In the genomic region with DNA sequence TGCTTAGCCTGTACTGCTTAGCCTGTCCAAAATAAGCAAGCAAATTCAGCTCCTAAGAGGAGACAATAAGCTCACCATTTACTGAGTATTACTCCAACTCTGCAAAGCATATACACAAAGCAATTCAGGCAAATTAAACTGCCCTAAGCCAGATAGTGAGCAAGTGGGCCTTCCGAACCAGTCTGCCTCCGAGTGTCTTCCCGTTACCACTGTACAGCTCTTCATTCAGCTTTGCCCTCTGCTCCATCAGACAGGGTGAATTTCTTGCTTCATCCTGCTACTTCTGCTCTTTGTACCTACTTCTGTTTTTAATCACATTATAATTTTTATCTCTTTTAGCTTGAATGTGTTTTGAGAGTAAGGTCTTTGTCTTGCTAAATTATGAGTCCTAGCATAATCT, we compare ENCODE assay signal across 10 mouse cellular contexts. TPM values are rescaled to one million over a fixed set of nuclear protein-coding genes. Genes with fewer than 3 reads are reported as not detected.
DNase-seq lines count a peak whose midpoint lies in the region; ATAC-seq and TF ChIP-seq lines count a peak whose summit lies in the region.
"Had no signal": no experiment of that assay in that cellular context is flagged by ENCODE, and none has a peak within 500 bp of the region (broad histone marks: within the 10 kb centered on the region; RNA-seq: fewer than 3 reads in every experiment).

No protein-coding gene starts in this region.

- no peak overlapping the region for H3K4me3 ChIP-seq in heart, embryonic 14.5 days (ENCODE audit: control insufficient read depth in 1 of 2, insufficient read depth in 1 of 2, low read depth in 1 of 2, low read length in 2 of 2)
- no peak overlapping the region for H3K4me3 ChIP-seq in intestine, embryonic 15.5 days (replicated peaks)
- H3K4me3 ChIP-seq in midbrain, embryonic 16.5 days (ENCODE audit: low read depth, low read length), result peak overlapping the region; percentile 87

- H3K4me2 ChIP-seq in heart, embryonic 14.5 days (ENCODE audit: low read length), result peak overlapping the region; percentile 67
- peak overlapping the region; percentile 30; the same call in 1 of the 2 replicates for H3K4me2 ChIP-seq in intestine, embryonic 15.5 days (replicated peaks)
- H3K4me2 ChIP-seq in midbrain, embryonic 16.5 days (ENCODE audit: low read length), result peak overlapping the region; percentile 79

- TF ChIP-seq CTCF in brain, embryonic 14.5 days (IDR thresholded peaks at IDR 0.05; ENCODE audit: borderline replicate concordance, extremely low read depth, insufficient read depth, insufficient read length), result no peak

- H3K9me3 ChIP-seq in heart, embryonic 14.5 days (ENCODE audit: control insufficient read depth, low read length), result no peaks in the 10 kb centered on the region
- H3K9me3 ChIP-seq in intestine, embryonic 15.5 days, result no peaks in the 10 kb centered on the region
- no peaks in the 10 kb centered on the region for H3K9me3 ChIP-seq in midbrain, embryonic 16.5 days (replicated peaks; ENCODE audit: control insufficient read depth, low read length, poor library complexity, severe bottlenecking)
- H3K9me3 ChIP-seq: embryonic facial prominence, embryonic 15.5 days had no signal

- no peak for TF ChIP-seq POLR2A in brain, embryonic 14.5 days (IDR thresholded peaks at IDR 0.05; ENCODE audit: borderline replicate concordance, extremely low read depth, insufficient read depth, insufficient read length, poor library complexity, severe bottlenecking)

- no peak overlapping the region for H3K27ac ChIP-seq in heart, embryonic 14.5 days (replicated peaks in 1 of 2; ENCODE audit: control insufficient read depth in 1 of 2, insufficient read depth in 1 of 2, low read depth in 2 of 2, low read length in 2 of 2)
- no peak overlapping the region for H3K27ac ChIP-seq in intestine, embryonic 15.5 days
- no peak overlapping the region for H3K27ac ChIP-seq in midbrain, embryonic 16.5 days (ENCODE audit: low read length)
- H3K27ac ChIP-seq: embryonic facial prominence, embryonic 15.5 days had no signal

- no peak for DNase-seq in heart, adult 8-10 months (ENCODE audit: low spot score)
- DNase-seq in brain, embryonic 14.5 days (ENCODE audit: low read depth), result peak; percentile 25
- DNase-seq in layer of hippocampus, adult 8-10 months (ENCODE audit: low spot score in 2 of 2), result no peak
- no peak for DNase-seq in layer of hippocampus, postnatal 36 days
- DNase-seq in layer of hippocampus, adult 9-11 months, result no peak
- DNase-seq: adrenal gland, adult 8-10 months had no signal

- H3K9ac ChIP-seq in heart, embryonic 14.5 days (ENCODE audit: low read length), result peak overlapping the region; percentile 38; the same call in 1 of the 2 replicates
- no peak overlapping the region for H3K9ac ChIP-seq in intestine, embryonic 15.5 days
- H3K9ac ChIP-seq in midbrain, embryonic 16.5 days (ENCODE audit: low read depth, low read length), result peak overlapping the region; percentile 20

- 73% methylated on average over 3 of the region's 3 CpGs for WGBS in heart, embryonic 14.5 days
- WGBS in intestine, embryonic 15.5 days, result 73% methylated on average over 3 of the region's 3 CpGs
- WGBS in midbrain, embryonic 16.5 days, result 29% methylated on average over 3 of the region's 3 CpGs

- no peaks in the 10 kb centered on the region for H3K36me3 ChIP-seq in heart, embryonic 14.5 days (ENCODE audit: control insufficient read depth, insufficient read depth, low read length)
- H3K36me3 ChIP-seq in intestine, embryonic 15.5 days, result no peaks in the 10 kb centered on the region
- H3K36me3 ChIP-seq in midbrain, embryonic 16.5 days (ENCODE audit: control insufficient read depth, insufficient read depth, low read length), result no peaks in the 10 kb centered on the region
- H3K36me3 ChIP-seq: embryonic facial prominence, embryonic 15.5 days had no signal

- peaks cover 0 to 26% of the 10 kb centered on the region in 2 experiments; a peak in 2 of 4 replicates for H3K4me1 ChIP-seq in heart, embryonic 14.5 days (ENCODE audit: control insufficient read depth in 2 of 2, insufficient read depth in 2 of 2, low read length in 2 of 2)
- H3K4me1 ChIP-seq in intestine, embryonic 15.5 days (replicated peaks), result 0 out of 2 replicates have a peak, but pooled peaks cover 4% of the 10 kb centered on the region
- peaks cover 33% of the 10 kb centered on the region for H3K4me1 ChIP-seq in midbrain, embryonic 16.5 days (ENCODE audit: control insufficient read depth, insufficient read depth, low read length)

- no peaks in the 10 kb centered on the region for H3K27me3 ChIP-seq in heart, embryonic 14.5 days (ENCODE audit: control insufficient read depth, insufficient read depth, low read length)
- H3K27me3 ChIP-seq in intestine, embryonic 15.5 days (replicated peaks), result no peaks in the 10 kb centered on the region
- H3K27me3 ChIP-seq in midbrain, embryonic 16.5 days (ENCODE audit: control insufficient read depth, insufficient read depth, low read depth, low read length), result no peaks in the 10 kb centered on the region
- H3K27me3 ChIP-seq: embryonic facial prominence, embryonic 15.5 days had no signal

- no peak for ATAC-seq in heart, embryonic 14.5 days (ENCODE audit: insufficient number of reproducible peaks, insufficient read depth, low FRiP score, low read depth)
- ATAC-seq in intestine, embryonic 15.5 days, result no peak
- no peak for ATAC-seq in midbrain, embryonic 16.5 days

RNA-seq across cellular contexts. Expression of gene Tmem170b, which starts 1.9 kb away (rescaled TPM):
- polyA plus RNA-seq in heart, embryonic 14.5 days (2014; fragmentation: Nextera tagmentation; extraction: Ambion mirVana), result 21.1 and 22.2 TPM in 2 replicates
- 10 to 100 TPM; 22.2 to 26.4 (median 24.5) TPM for total RNA-seq in heart, adult 8-10 months (2022)
- 10.8 and 20.4 TPM in 2 replicates for polyA plus RNA-seq in brain, embryonic 14.5 days (2012; rRNA removed)
- 11.0 and 11.2 TPM in 2 replicates for polyA plus RNA-seq in intestine, embryonic 15.5 days (2015; fragmentation: Nextera tagmentation; extraction: Ambion mirVana)
- 52.2 and 56.4 TPM in 2 replicates for polyA plus RNA-seq in midbrain, embryonic 16.5 days (2015; fragmentation: Nextera tagmentation; extraction: Ambion mirVana)
- total RNA-seq in layer of hippocampus, adult 8-10 months (2022), result 10 to 100 TPM; 83.3 to 88.9 (median 87.6) TPM
- 100 to 1,000 TPM in 1 of 2 experiments, 10 to 100 TPM in 1; 99.0 to 101 TPM for total RNA-seq in layer of hippocampus, postnatal 36 days (2021)
